25 mouse cellular contexts compared by ENCODE assay signal in the genomic region with DNA sequence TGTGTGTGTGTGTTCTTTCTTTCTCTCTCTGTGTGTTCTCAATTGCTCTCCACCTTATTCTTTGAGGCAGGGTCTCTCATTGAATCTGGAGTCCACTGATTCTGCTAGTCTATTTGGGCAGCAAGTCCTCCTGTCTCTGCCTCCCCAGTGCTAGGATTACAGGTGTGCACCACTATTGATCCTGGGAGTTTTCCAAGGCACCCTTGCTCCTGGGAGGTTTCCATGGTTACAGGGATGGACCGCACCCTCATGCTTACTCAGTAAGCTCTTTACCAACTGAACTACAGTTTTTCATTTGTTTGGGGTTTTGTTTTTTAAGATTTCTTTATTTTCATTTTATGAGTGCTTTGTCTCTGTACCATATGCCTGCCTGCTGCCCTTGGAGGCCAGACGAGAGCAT.
"Had no signal": no experiment of that assay in that cellular context is flagged by ENCODE, and none has a peak within 500 bp of the region (broad histone marks: within the 10 kb centered on the region; RNA-seq: fewer than 3 reads in every experiment).

No protein-coding gene starts in this region.

- H3K9ac ChIP-seq: heart, embryonic 13.5 days; heart, embryonic 15.5 days; hindbrain, embryonic 13.5 days; hindbrain, embryonic 15.5 days; kidney, embryonic 15.5 days; limb, embryonic 13.5 days; limb, embryonic 15.5 days; liver, embryonic 13.5 days; liver, embryonic 15.5 days had no signal

- DNase-seq: gastrocnemius, postnatal 14 days; gastrocnemius, postnatal 36 days; heart, adult 18-20 months; heart, postnatal 14 days; heart, postnatal 36 days; kidney, adult 11 months; kidney, adult 2 months; kidney, adult 9 months; kidney, postnatal 14 days; kidney, postnatal 36 days; layer of hippocampus, postnatal 36 days; left cerebral cortex, postnatal 4 days; liver, embryonic 13.5 days had no signal

- H3K4me1 ChIP-seq: hindbrain, embryonic 15.5 days had no signal

- H3K4me2 ChIP-seq: heart, embryonic 11.5 days; heart, embryonic 13.5 days; heart, embryonic 15.5 days; hindbrain, embryonic 13.5 days; hindbrain, embryonic 15.5 days; kidney, embryonic 15.5 days; limb, embryonic 13.5 days; limb, embryonic 15.5 days; liver, embryonic 13.5 days; liver, embryonic 15.5 days had no signal

- ATAC-seq: hindbrain, postnatal 0 days; intestine, embryonic 16.5 days had no signal

- H3K27ac ChIP-seq: heart, embryonic 13.5 days; heart, embryonic 15.5 days; hindbrain, embryonic 13.5 days; hindbrain, embryonic 15.5 days; hindbrain, postnatal 0 days; kidney, embryonic 15.5 days; layer of hippocampus, adult 2 months; limb, embryonic 13.5 days; limb, embryonic 15.5 days; liver, embryonic 13.5 days; liver, embryonic 15.5 days had no signal

- H3K9me3 ChIP-seq: heart, embryonic 13.5 days; heart, embryonic 15.5 days; hindbrain, embryonic 15.5 days; limb, embryonic 13.5 days; limb, embryonic 15.5 days; liver, embryonic 13.5 days; liver, embryonic 15.5 days had no signal

- H3K36me3 ChIP-seq: heart, embryonic 15.5 days; hindbrain, embryonic 13.5 days; hindbrain, embryonic 15.5 days; kidney, embryonic 15.5 days; limb, embryonic 13.5 days; limb, embryonic 15.5 days had no signal

- H3K27me3 ChIP-seq: heart, embryonic 13.5 days; heart, embryonic 15.5 days; hindbrain, embryonic 13.5 days; hindbrain, embryonic 15.5 days; kidney, embryonic 15.5 days; limb, embryonic 13.5 days; limb, embryonic 15.5 days; liver, embryonic 13.5 days; liver, embryonic 15.5 days had no signal

- H3K4me3 ChIP-seq: heart, embryonic 13.5 days; heart, embryonic 15.5 days; hindbrain, embryonic 13.5 days; hindbrain, embryonic 15.5 days; kidney, embryonic 15.5 days; layer of hippocampus, adult 2 months; limb, embryonic 13.5 days; limb, embryonic 15.5 days; liver, embryonic 13.5 days; liver, embryonic 15.5 days had no signal
